ENCODE assay signal across 8 mouse cellular contexts in genomic region chr12:99836404-99837131, GRCm38 (mm10). TPM values are rescaled to one million over a fixed set of nuclear protein-coding genes. Genes with fewer than 3 reads are reported as not detected.
DNase-seq lines count a peak whose midpoint lies in the region; ATAC-seq lines count a peak whose summit lies in the region.
"Had no signal": no experiment of that assay in that cellular context is flagged by ENCODE, and none has a peak within 500 bp of the region (broad histone marks: within the 10 kb centered on the region; RNA-seq: fewer than 3 reads in every experiment).

No protein-coding gene starts in this region.

- no peaks in the 10 kb centered on the region for H3K9me3 ChIP-seq in hindbrain, embryonic 15.5 days

- peak overlapping the region; percentile 4; the same call in 1 of the 2 replicates for H3K4me3 ChIP-seq in hindbrain, embryonic 15.5 days
- H3K4me3 ChIP-seq: limb, embryonic 12.5 days had no signal

- 0 out of 2 replicates have a peak overlapping the region, but pooled peaks have one; percentile 16 for H3K9ac ChIP-seq in hindbrain, embryonic 15.5 days
- H3K9ac ChIP-seq: limb, embryonic 12.5 days had no signal

- H3K4me1 ChIP-seq in hindbrain, embryonic 15.5 days (replicated peaks), result peaks cover 13% of the 10 kb centered on the region

- H3K36me3 ChIP-seq in hindbrain, embryonic 15.5 days, result no peaks in the 10 kb centered on the region
- H3K36me3 ChIP-seq: limb, embryonic 12.5 days had no signal

- peak overlapping the region; percentile 79 for H3K27ac ChIP-seq in hindbrain, embryonic 15.5 days (replicated peaks)
- H3K27ac ChIP-seq: limb, embryonic 12.5 days had no signal

- peak overlapping the region; percentile 43 for H3K4me2 ChIP-seq in hindbrain, embryonic 15.5 days
- H3K4me2 ChIP-seq: limb, embryonic 12.5 days had no signal

- ATAC-seq in CD4-positive, CD25-positive, alpha-beta regulatory T cell, adult 4 months, result peak; percentile 58
- ATAC-seq in hindbrain, embryonic 15.5 days (ENCODE audit: low FRiP score, low read depth), result peak; percentile 92

- DNase-seq in adrenal gland, adult 8-10 months, result peak; percentile 20
- DNase-seq in embryo, embryonic 9.5 days (ENCODE audit: extremely low spot score), result peak; percentile 29
- DNase-seq in layer of hippocampus, postnatal 36 days, result peak; percentile 26 to 33
- peak; percentile 47 for DNase-seq in neural tube, embryonic 10.5 days (ENCODE audit: extremely low spot score, low spot score)
- no peak for DNase-seq in yolk sac, embryonic 10.5 days (ENCODE audit: low spot score)

- 23% methylated on average over 20 of the region's 20 CpGs for WGBS in hindbrain, embryonic 15.5 days

- no peaks in the 10 kb centered on the region for H3K27me3 ChIP-seq in hindbrain, embryonic 15.5 days
- H3K27me3 ChIP-seq: limb, embryonic 12.5 days had no signal

RNA-seq across cellular contexts. Expression of gene Efcab11, which starts 47.7 kb away (rescaled TPM):
- polyA plus RNA-seq in CD4-positive, CD25-positive, alpha-beta regulatory T cell, adult 4 months (2017; shearing (Covaris generic)), result 1 to 10 TPM; 1.0 to 1.5 TPM
- under 1 TPM; 0.13 to 0.49 (median 0.30) TPM for total RNA-seq in adrenal gland, adult 8-10 months (2022)
- polyA plus RNA-seq in hindbrain, embryonic 15.5 days (2015; fragmentation: Nextera tagmentation; extraction: Ambion mirVana), result 5.2 and 6.0 TPM in 2 replicates
- total RNA-seq in layer of hippocampus, postnatal 36 days (2021), result under 1 TPM; 0.17 to 0.86 TPM

RNA-seq across cellular contexts. Expression of gene Tdp1, which starts 47.7 kb away (rescaled TPM):
- 10 to 100 TPM; 25.4 to 34.4 TPM for polyA plus RNA-seq in CD4-positive, CD25-positive, alpha-beta regulatory T cell, adult 4 months (2017; shearing (Covaris generic))
- 10 to 100 TPM; 12.2 to 23.8 (median 14.9) TPM for total RNA-seq in adrenal gland, adult 8-10 months (2022)
- polyA plus RNA-seq in hindbrain, embryonic 15.5 days (2015; fragmentation: Nextera tagmentation; extraction: Ambion mirVana), result 45.0 and 51.5 TPM in 2 replicates
- 10 to 100 TPM; 26.3 to 31.8 TPM for total RNA-seq in layer of hippocampus, postnatal 36 days (2021)
